Mouse (Mus musculus) ES-Bruce4 (cell line): ENCODE results near the gene Edn3. TPM values are rescaled to one million over a fixed set of nuclear protein-coding genes. Genes with fewer than 3 reads are reported as not detected.

Experiments used
- H3K27ac ChIP-seq: 2 replicates; pipeline ENCODE4 v1.5.1; 2012; ENCODE audit warnings: low read length, inconsistent platforms; ENCODE audit not compliant: insufficient read depth
- H3K27me3 ChIP-seq: 2 replicates; pipeline ENCODE4 v1.6.1; 2012; ENCODE audit warnings: mild to moderate bottlenecking, low read length, inconsistent platforms; ENCODE audit not compliant: control insufficient read depth, poor library complexity, insufficient read depth, severe bottlenecking
- H3K36me3 ChIP-seq: 2 replicates; pipeline ENCODE4 v1.6.1; 2012; ENCODE audit warnings: inconsistent platforms, mild to moderate bottlenecking, low read length, moderate library complexity; ENCODE audit not compliant: control insufficient read depth, poor library complexity, insufficient read depth, severe bottlenecking
- H3K4me1 ChIP-seq: one replicate; pipeline ENCODE4 v1.8.1; 2011; ENCODE audit warnings: low read length; ENCODE audit not compliant: control insufficient read depth, insufficient read depth
- H3K4me3 ChIP-seq: 2 replicates; pipeline ENCODE4 v1.5.1; 2011; ENCODE audit warnings: low read depth, mild to moderate bottlenecking, low read length
- H3K9ac ChIP-seq: 2 replicates; pipeline ENCODE4 v1.6.1; 2012; ENCODE audit warnings: low read depth, mild to moderate bottlenecking, inconsistent platforms; ENCODE audit not compliant: poor library complexity, severe bottlenecking
- H3K9me3 ChIP-seq: replicated peaks from 2 replicates; pipeline ENCODE4 v1.6.1; 2012; ENCODE audit warnings: mild to moderate bottlenecking, low read length, inconsistent platforms; ENCODE audit not compliant: control insufficient read depth, poor library complexity, insufficient read depth, severe bottlenecking
- CTCF ChIP-seq: IDR thresholded peaks from one replicate; pipeline ENCODE4 v1.8.1; 2011; ENCODE audit warnings: low read depth, low read length
- EP300 ChIP-seq: IDR thresholded peaks from 2 replicates; pipeline ENCODE4 v1.6.1; 2011; ENCODE audit warnings: low read depth, low read length; ENCODE audit not compliant: insufficient read depth
- POLR2A ChIP-seq: IDR thresholded peaks from one replicate; pipeline ENCODE4 v1.8.1; 2011; ENCODE audit warnings: low read length; ENCODE audit not compliant: insufficient read depth
- polyA plus RNA-seq: library from polyadenylated mRNA; stranded (reverse); fragments of >200 nt; gene quantifications from 2 replicates; pipeline ENCODE4 v1.2.4, GENCODE M21; 2011; ENCODE audit warnings: low read depth; ENCODE audit not compliant: missing spikeins, insufficient read depth, insufficient read length

Edn3 gene
- polyA plus RNA-seq, 1 experiment, result 0.79 TPM

GRCm38 (mm10) chr2:174735270-174735669 is 25.1 kb upstream of the Edn3 start:
- Histone ChIP-seq H3K4me1 (no peaks in the 10 kb centered on the region), H3K9me3 (no peaks in the 10 kb centered on the region), H3K36me3 (no peaks in the 10 kb centered on the region), H3K9ac (no peak overlapping the region), H3K4me3 (no peak overlapping the region), H3K27ac (no peak overlapping the region), H3K27me3 (no peaks in the 10 kb centered on the region)
- no peak for TF ChIP-seq POLR2A
- no peak for TF ChIP-seq CTCF
- no peak for TF ChIP-seq EP300

- H3K4me1 ChIP-seq, result no peaks in the 10 kb centered on the region
- H3K4me3 ChIP-seq, result no peak overlapping the region
- no peaks in the 10 kb centered on the region for H3K27me3 ChIP-seq
- no peaks in the 10 kb centered on the region for H3K9me3 ChIP-seq
- H3K9ac ChIP-seq, result no peak overlapping the region
- TF ChIP-seq CTCF (no peak), POLR2A (no peak), EP300 (no peak)
- H3K36me3 ChIP-seq, result no peaks in the 10 kb centered on the region
- no peak overlapping the region for H3K27ac ChIP-seq
These were observed 13.2 kb upstream of the Edn3 start for GRCm38 (mm10) chr2:174747182-174747581.

- TF ChIP-seq CTCF (no peak), EP300 (no peak), POLR2A (no peak)
- no peak overlapping the region for H3K27ac ChIP-seq
These were observed 12.0 kb upstream of the Edn3 start for GRCm38 (mm10) chr2:174748381-174748780.

GRCm38 (mm10) chr2:174753197-174753596 is 7.2 kb upstream of the Edn3 start:
- TF ChIP-seq CTCF, result no peak
- no peak for TF ChIP-seq EP300
- no peak for TF ChIP-seq POLR2A
- H3K27me3 ChIP-seq, result no peaks in the 10 kb centered on the region
- H3K9me3 ChIP-seq, result no peaks in the 10 kb centered on the region
- no peaks in the 10 kb centered on the region for H3K4me1 ChIP-seq
- no peak overlapping the region for H3K27ac ChIP-seq
- H3K4me3 ChIP-seq, result no peak overlapping the region
- no peak overlapping the region for H3K9ac ChIP-seq
- no peaks in the 10 kb centered on the region for H3K36me3 ChIP-seq

More at GRCm38 (mm10) chr2:174748381-174748780, 12.0 kb upstream of the Edn3 start:
- Histone ChIP-seq H3K9ac (no peak overlapping the region), H3K9me3 (no peaks in the 10 kb centered on the region), H3K4me1 (no peaks in the 10 kb centered on the region), H3K4me3 (no peak overlapping the region), H3K27me3 (no peaks in the 10 kb centered on the region), H3K36me3 (no peaks in the 10 kb centered on the region)

- Histone ChIP-seq H3K9ac (no peak overlapping the region), H3K4me1 (no peaks in the 10 kb centered on the region), H3K36me3 (no peaks in the 10 kb centered on the region), H3K27me3 (no peaks in the 10 kb centered on the region), H3K4me3 (no peak overlapping the region), H3K9me3 (no peaks in the 10 kb centered on the region), H3K27ac (no peak overlapping the region)
- TF ChIP-seq POLR2A (no peak), EP300 (no peak), CTCF (no peak)
These were observed 6.2 kb upstream of the Edn3 start for GRCm38 (mm10) chr2:174754231-174754630.

GRCm38 (mm10) chr2:174759189-174759588 is 1.2 kb upstream of the Edn3 start:
- Histone ChIP-seq H3K9me3 (no peaks in the 10 kb centered on the region), H3K9ac (no peak overlapping the region), H3K4me1 (no peaks in the 10 kb centered on the region), H3K27me3 (no peaks in the 10 kb centered on the region), H3K4me3 (no peak overlapping the region), H3K27ac (no peak overlapping the region), H3K36me3 (no peaks in the 10 kb centered on the region)
- TF ChIP-seq CTCF (no peak), EP300 (no peak), POLR2A (no peak)
